Mouse (Mus musculus) MEL (cell line): ENCODE results near the gene Smad1. TPM values are rescaled to one million over a fixed set of nuclear protein-coding genes. Genes with fewer than 3 reads are reported as not detected.

Experiments
- DNase-seq: peaks from one replicate; pipeline ENCODE4 v3.0.0; 2011; ENCODE audit warnings: low read depth, low spot score
- H3K27ac ChIP-seq: 2 replicates; pipeline ENCODE4 v1.5.1; 2012; ENCODE audit warnings: low read depth, mild to moderate bottlenecking, control low read depth, low read length, moderate library complexity; ENCODE audit not compliant: control insufficient read depth
- H3K27me3 ChIP-seq, 2 experiments: fragments of 150-350 bp in 1 of 2; sonication (generic) in 1 of 2; 2 replicates each; pipeline ENCODE4 v1.6.1; 2012; ENCODE audit warnings: low read length in 2 of 2, mild to moderate bottlenecking in 2 of 2, improper control_type of control experiment in 1 of 2, moderate library complexity in 1 of 2; ENCODE audit not compliant: insufficient read depth in 2 of 2, control insufficient read depth in 1 of 2
- H3K36me3 ChIP-seq, 2 experiments: 2 replicates each; pipeline ENCODE4 v1.6.1; 2012 to 2014; ENCODE audit warnings: low read length in 2 of 2, improper control_type of control experiment in 1 of 2, inconsistent platforms in 1 of 2, mild to moderate bottlenecking in 1 of 2; ENCODE audit not compliant: insufficient read depth in 2 of 2, control insufficient read depth in 1 of 2
- H3K4me1 ChIP-seq, 2 experiments: fragments of 150-350 bp in 1 of 2; sonication (generic) in 1 of 2; 2 replicates each; pipeline ENCODE4 v1.6.1; 2012; ENCODE audit warnings: low read length in 2 of 2, improper control_type of control experiment in 1 of 2, mild to moderate bottlenecking in 1 of 2; ENCODE audit not compliant: insufficient read depth in 2 of 2, control insufficient read depth in 1 of 2
- H3K4me3 ChIP-seq, 2 experiments: fragments of 150-350 bp in 1 of 2; sonication (generic) in 1 of 2; 2 replicates each; pipeline ENCODE4 v1.5.1; 2012; ENCODE audit warnings: low read depth in 2 of 2, low read length in 2 of 2, mild to moderate bottlenecking in 2 of 2, moderate library complexity in 2 of 2, control low read depth in 1 of 2, improper control_type of control experiment in 1 of 2; ENCODE audit not compliant: control insufficient read depth in 1 of 2, insufficient read depth in 1 of 2
- H3K79me2 ChIP-seq: 2 replicates; pipeline ENCODE4 v1.6.1; 2012; ENCODE audit warnings: mild to moderate bottlenecking, low read length, moderate library complexity; ENCODE audit not compliant: control insufficient read depth, poor library complexity, insufficient read depth
- H3K9ac ChIP-seq: 2 replicates; pipeline ENCODE4 v1.6.1; 2012; ENCODE audit warnings: low read depth, mild to moderate bottlenecking, control low read depth, low read length, moderate library complexity; ENCODE audit not compliant: control insufficient read depth, poor library complexity, severe bottlenecking
- H3K9me3 ChIP-seq: fragments of 150-350 bp; sonication (generic); replicated peaks from 2 replicates; pipeline ENCODE4 v1.6.1; 2012; ENCODE audit warnings: mild to moderate bottlenecking, low read length, improper control_type of control experiment, moderate library complexity; ENCODE audit not compliant: insufficient read depth
- BHLHE40 ChIP-seq: IDR thresholded peaks from 2 replicates; pipeline ENCODE4 v1.6.1; 2012; ENCODE audit warnings: low read depth, mild to moderate bottlenecking, inconsistent platforms, low read length, improper control_type of control experiment, borderline replicate concordance
- CHD1 ChIP-seq: IDR thresholded peaks from 2 replicates; pipeline ENCODE4 v1.6.1; 2012; ENCODE audit warnings: low read depth, mild to moderate bottlenecking, inconsistent platforms, low read length, improper control_type of control experiment
- CTCF ChIP-seq, 3 experiments: IDR thresholded peaks in 2 of 3; conservative IDR thresholded peaks in 1 of 3; 2 replicates each; pipeline ENCODE4 v1.5.1; 2011 to 2012; ENCODE audit warnings: low read length in 3 of 3, low read depth in 2 of 3, mild to moderate bottlenecking in 2 of 3, improper control_type of control experiment in 1 of 3, inconsistent platforms in 1 of 3, mixed read lengths in 1 of 3, moderate library complexity in 1 of 3; ENCODE audit not compliant: control insufficient read depth in 1 of 3, insufficient read depth in 1 of 3, poor library complexity in 1 of 3, severe bottlenecking in 1 of 3
- E2F4 ChIP-seq: IDR thresholded peaks from 2 replicates; pipeline ENCODE4 v1.6.1; 2011; ENCODE audit warnings: low read depth, low read length, improper control_type of control experiment, borderline replicate concordance
- EP300 ChIP-seq, 2 experiments: IDR thresholded peaks; 2 replicates each; pipeline ENCODE4 v1.6.1; 2011; ENCODE audit warnings: improper control_type of control experiment in 2 of 2, low read length in 2 of 2, low read depth in 1 of 2, mild to moderate bottlenecking in 1 of 2
- ETS1 ChIP-seq: IDR thresholded peaks from 2 replicates; pipeline ENCODE4 v1.6.1; 2012; ENCODE audit warnings: low read depth, mild to moderate bottlenecking, inconsistent platforms, low read length, improper control_type of control experiment, moderate library complexity
- GABPA ChIP-seq: IDR thresholded peaks from 2 replicates; pipeline ENCODE4 v1.6.1; 2012; ENCODE audit warnings: low read depth, mild to moderate bottlenecking, inconsistent platforms, low read length, improper control_type of control experiment, moderate library complexity
- GATA1 ChIP-seq: IDR thresholded peaks from 2 replicates; pipeline ENCODE4 v1.6.1; 2011; ENCODE audit warnings: low read depth, low read length, improper control_type of control experiment
- HCFC1 ChIP-seq: IDR thresholded peaks from 2 replicates; pipeline ENCODE4 v1.6.1; 2012; ENCODE audit warnings: low read depth, mild to moderate bottlenecking, inconsistent platforms, low read length, improper control_type of control experiment, moderate library complexity
- JUND ChIP-seq: IDR thresholded peaks from 2 replicates; pipeline ENCODE4 v1.6.1; 2011; ENCODE audit warnings: low read depth, mild to moderate bottlenecking, improper control_type of control experiment, low read length
- KAT2A ChIP-seq: conservative IDR thresholded peaks from 2 replicates; pipeline ENCODE4 v1.6.1; 2012; ENCODE audit warnings: low read depth, low read length, improper control_type of control experiment, inconsistent platforms
- MAFK ChIP-seq: IDR thresholded peaks from 2 replicates; pipeline ENCODE4 v1.6.1; 2011; ENCODE audit warnings: low read depth, mild to moderate bottlenecking, low read length, improper control_type of control experiment, borderline replicate concordance
- MAZ ChIP-seq: IDR thresholded peaks from 2 replicates; pipeline ENCODE4 v1.6.1; 2012; ENCODE audit warnings: low read depth, mild to moderate bottlenecking, inconsistent platforms, low read length, improper control_type of control experiment
- MEF2A ChIP-seq: IDR thresholded peaks from 2 replicates; pipeline ENCODE4 v1.6.1; 2014; ENCODE audit warnings: low read depth, mild to moderate bottlenecking, inconsistent platforms, low read length, improper control_type of control experiment; ENCODE audit not compliant: poor library complexity, insufficient replicate concordance, severe bottlenecking; ENCODE audit errors: extremely low read depth
- MXI1 ChIP-seq: IDR thresholded peaks from 2 replicates; pipeline ENCODE4 v1.6.1; 2011; ENCODE audit warnings: mild to moderate bottlenecking, low read depth, low read length, improper control_type of control experiment
- MYC ChIP-seq: IDR thresholded peaks from 2 replicates; pipeline ENCODE4 v1.6.1; 2011; ENCODE audit warnings: low read depth, mild to moderate bottlenecking, low read length, improper control_type of control experiment, moderate library complexity
- NELFE ChIP-seq: IDR thresholded peaks from 2 replicates; pipeline ENCODE4 v1.6.1; 2011; ENCODE audit warnings: low read depth, low read length, improper control_type of control experiment
- NRF1 ChIP-seq: IDR thresholded peaks from 2 replicates; pipeline ENCODE4 v1.6.1; 2014; ENCODE audit warnings: low read depth, mild to moderate bottlenecking, inconsistent platforms, low read length, improper control_type of control experiment, moderate library complexity; ENCODE audit not compliant: poor library complexity, insufficient read depth, severe bottlenecking
- POLR2A ChIP-seq, 2 experiments: IDR thresholded peaks; 2 replicates each; pipeline ENCODE4 v1.6.1; 2011 to 2012; ENCODE audit warnings: low read length in 2 of 2, mild to moderate bottlenecking in 2 of 2, control low read depth in 1 of 2, improper control_type of control experiment in 1 of 2, low read depth in 1 of 2, moderate library complexity in 1 of 2; ENCODE audit not compliant: control insufficient read depth in 1 of 2, insufficient read depth in 1 of 2, poor library complexity in 1 of 2
- POLR2AphosphoS5 ChIP-seq: IDR thresholded peaks from 2 replicates; pipeline ENCODE4 v1.6.1; 2012; ENCODE audit warnings: low read depth, borderline replicate concordance, mild to moderate bottlenecking, inconsistent platforms, low read length, moderate library complexity, mixed read lengths
- RAD21 ChIP-seq: IDR thresholded peaks from 2 replicates; pipeline ENCODE4 v1.6.1; 2011; ENCODE audit warnings: mild to moderate bottlenecking, low read depth, low read length, improper control_type of control experiment
- SIN3A ChIP-seq: IDR thresholded peaks from 2 replicates; pipeline ENCODE4 v1.6.1; 2012; ENCODE audit warnings: low read length, improper control_type of control experiment, inconsistent platforms
- TAL1 ChIP-seq: IDR thresholded peaks from 2 replicates; pipeline ENCODE4 v1.6.1; 2012; ENCODE audit warnings: mild to moderate bottlenecking, inconsistent platforms, low read length, moderate library complexity, mixed read lengths
- TBP ChIP-seq: IDR thresholded peaks from 2 replicates; pipeline ENCODE4 v1.8.0; 2011; ENCODE audit warnings: low read depth, low read length, improper control_type of control experiment
- TCF12 ChIP-seq: IDR thresholded peaks from 2 replicates; pipeline ENCODE4 v1.6.1; 2014; ENCODE audit warnings: low read depth, mild to moderate bottlenecking, inconsistent platforms, low read length, improper control_type of control experiment, moderate library complexity
- UBTF ChIP-seq: IDR thresholded peaks from 2 replicates; pipeline ENCODE4 v1.6.1; 2012; ENCODE audit warnings: low read depth, mild to moderate bottlenecking, inconsistent platforms, low read length, improper control_type of control experiment, moderate library complexity, borderline replicate concordance; ENCODE audit not compliant: insufficient read depth
- USF1 ChIP-seq: IDR thresholded peaks from 2 replicates; pipeline ENCODE4 v1.6.1; 2014; ENCODE audit warnings: low read depth, mild to moderate bottlenecking, inconsistent platforms, low read length, improper control_type of control experiment, moderate library complexity
- USF2 ChIP-seq, 2 experiments: IDR thresholded peaks; 2 replicates each; pipeline ENCODE4 v1.6.1; 2011 to 2012; ENCODE audit warnings: improper control_type of control experiment in 2 of 2, low read length in 2 of 2, borderline replicate concordance in 1 of 2, inconsistent platforms in 1 of 2, low read depth in 1 of 2, mild to moderate bottlenecking in 1 of 2; ENCODE audit not compliant: insufficient read depth in 1 of 2
- ZC3H11A ChIP-seq: IDR thresholded peaks from 2 replicates; pipeline ENCODE4 v1.6.1; 2012; ENCODE audit warnings: low read depth, mild to moderate bottlenecking, inconsistent platforms, low read length, improper control_type of control experiment
- ZNF384 ChIP-seq: IDR thresholded peaks from 2 replicates; pipeline ENCODE4 v1.6.1; 2012; ENCODE audit warnings: low read depth, mild to moderate bottlenecking, inconsistent platforms, low read length, improper control_type of control experiment
- polyA plus RNA-seq, 2 experiments: library from polyadenylated mRNA; stranded (reverse) in 1 of 2; unstranded in 1 of 2; fragments of >175 nt in 1 of 2; fragments of >200 nt in 1 of 2; gene quantifications; 2 replicates each; pipeline versions ENCODE4 v1.2.1 to v1.2.4; 2012; ENCODE audit warnings: low replicate concordance in 2 of 2, low read depth in 1 of 2; ENCODE audit not compliant: insufficient read length in 2 of 2, insufficient read depth in 1 of 2, missing spikeins in 1 of 2
- total RNA-seq: library from RNA; depleted of rRNA; stranded (reverse); fragments of 300-350 nt; gene quantifications from 2 replicates; pipeline ENCODE4 v1.2.3, GENCODE M21; 2012

The Smad1 gene
- total and polyA plus RNA-seq, 3 experiments = 1.3 to 2.0 TPM; not detected in 1

GRCm38 (mm10) chr8:79389074-79389786, 10.1 kb downstream of the Smad1 start:
- peak; percentile 75 for DNase-seq
- peaks cover 4% of the 10 kb centered on the region; the same call in 1 of the 2 replicates for H3K79me2 ChIP-seq
- H3K36me3 ChIP-seq = peaks cover 0 to 15% of the 10 kb centered on the region in 2 experiments; a peak in 2 of 4 replicates
- H3K9me3 ChIP-seq = no peaks in the 10 kb centered on the region
- H3K4me3 ChIP-seq = peak overlapping the region; percentile 66 to 84
- TF ChIP-seq TAL1 (no peak), UBTF (no peak), RAD21 (no peak), MAZ (no peak), CHD1 (no peak), TCF12 (no peak), CTCF (IDR thresholded peaks at IDR 0.05 in 2 of 3, conservative IDR thresholded peaks at IDR 0.05 in 1 of 3; ENCODE audit: control insufficient read depth in 1 of 3, insufficient read depth in 1 of 3, low read depth in 2 of 3, low read length in 3 of 3, poor library complexity in 1 of 3, severe bottlenecking in 1 of 3) (no peak), USF2 (IDR thresholded peaks at IDR 0.05; ENCODE audit: borderline replicate concordance in 1 of 2, insufficient read depth in 1 of 2, low read depth in 1 of 2, low read length in 2 of 2) (no peak), GABPA (no peak), POLR2AphosphoS5 (no peak), TBP (no peak), HCFC1 (no peak), MEF2A (no peak), BHLHE40 (no peak), JUND (no peak), ZNF384 (no peak), EP300 (IDR thresholded peaks at IDR 0.05; ENCODE audit: low read depth in 1 of 2, low read length in 2 of 2) (no peak), ZC3H11A (no peak), GATA1 (no peak), MAFK (no peak), POLR2A (IDR thresholded peaks at IDR 0.05; ENCODE audit: control insufficient read depth in 1 of 2, insufficient read depth in 1 of 2, low read depth in 1 of 2, low read length in 2 of 2, poor library complexity in 1 of 2) (peak in 1 of 2 experiments; percentile 54; a peak in 1 of 4 replicates), MXI1 (no peak), USF1 (no peak), MYC (no peak), NELFE (peak; percentile 10; the same call in 1 of the 2 replicates), SIN3A (peak; percentile 66; the same call in 1 of the 2 replicates), KAT2A (no peak), NRF1 (peak; percentile 90), ETS1 (0 out of 2 replicates have a peak, but pooled peaks have one; percentile 40), E2F4 (no peak)
- H3K4me1 ChIP-seq = peaks cover 5 to 24% of the 10 kb centered on the region in 2 experiments; a peak in 3 of 4 replicates
- H3K27me3 ChIP-seq = no peaks in the 10 kb centered on the region
- peak overlapping the region; percentile 74 for H3K27ac ChIP-seq
- H3K9ac ChIP-seq = peak overlapping the region; percentile 83
